In the genomic region with DNA sequence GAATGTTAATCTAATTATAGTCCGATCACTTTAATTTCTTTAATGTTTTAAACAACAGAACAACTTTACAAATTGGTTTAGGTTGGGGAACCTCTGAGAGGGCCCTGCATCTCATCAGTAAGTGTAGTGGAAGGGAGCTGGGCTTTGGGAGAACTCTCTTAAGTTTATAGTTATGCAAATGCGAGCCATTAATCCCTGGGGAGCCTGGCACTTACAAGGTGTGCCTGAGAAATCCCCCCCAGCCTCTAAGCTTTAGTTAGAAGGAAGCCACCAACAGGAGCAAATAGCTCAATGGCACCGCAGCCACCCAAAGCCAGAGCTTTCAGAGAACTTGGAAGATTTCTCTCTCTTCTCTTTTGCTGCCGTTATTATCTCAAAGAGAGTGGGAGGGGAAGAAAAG, we compare ENCODE assay signal across 18 mouse cellular contexts.
DNase-seq lines count a peak whose midpoint lies in the region; ATAC-seq lines count a peak whose summit lies in the region.
"Had no signal": no experiment of that assay in that cellular context is flagged by ENCODE, and none has a peak within 500 bp of the region (broad histone marks: within the 10 kb centered on the region; RNA-seq: fewer than 3 reads in every experiment).

No protein-coding gene starts in this region.

- H3K4me2 ChIP-seq in heart, embryonic 16.5 days (ENCODE audit: low read depth, low read length) = peak overlapping the region; percentile 34
- H3K4me2 ChIP-seq in heart, embryonic 11.5 days = no peak overlapping the region
- 0 out of 2 replicates have a peak overlapping the region, but pooled peaks have one; percentile 2 for H3K4me2 ChIP-seq in midbrain, embryonic 12.5 days (replicated peaks)
- H3K4me2 ChIP-seq in midbrain, embryonic 15.5 days = no peak overlapping the region
- H3K4me2 ChIP-seq in neural tube, embryonic 15.5 days = peak overlapping the region; percentile 23
- no peak overlapping the region for H3K4me2 ChIP-seq in kidney, embryonic 16.5 days (replicated peaks; ENCODE audit: low read depth, low read length)
- H3K4me2 ChIP-seq: hindbrain, embryonic 15.5 days; intestine, embryonic 15.5 days; limb, embryonic 15.5 days; liver, embryonic 15.5 days had no signal

- H3K4me1 ChIP-seq in heart, embryonic 16.5 days (ENCODE audit: control insufficient read depth, insufficient read depth, low read length) = peaks cover 5% of the 10 kb centered on the region; the same call in 1 of the 2 replicates
- no peaks in the 10 kb centered on the region for H3K4me1 ChIP-seq in heart, embryonic 11.5 days (ENCODE audit: control insufficient read depth, insufficient read depth, low read length)
- peaks cover 19% of the 10 kb centered on the region for H3K4me1 ChIP-seq in midbrain, embryonic 12.5 days
- peaks cover 8% of the 10 kb centered on the region for H3K4me1 ChIP-seq in midbrain, embryonic 15.5 days
- H3K4me1 ChIP-seq in neural tube, embryonic 15.5 days = peaks cover 13% of the 10 kb centered on the region
- H3K4me1 ChIP-seq in kidney, embryonic 16.5 days (ENCODE audit: insufficient read depth, low read length) = peaks cover 7% of the 10 kb centered on the region; the same call in 1 of the 2 replicates
- H3K4me1 ChIP-seq: intestine, embryonic 15.5 days; liver, embryonic 15.5 days had no signal

- no peak overlapping the region for H3K9ac ChIP-seq in heart, embryonic 16.5 days (ENCODE audit: low read length)
- no peak overlapping the region for H3K9ac ChIP-seq in heart, embryonic 11.5 days (ENCODE audit: low read depth, low read length)
- no peak overlapping the region for H3K9ac ChIP-seq in midbrain, embryonic 12.5 days (replicated peaks)
- no peak overlapping the region for H3K9ac ChIP-seq in midbrain, embryonic 15.5 days
- no peak overlapping the region for H3K9ac ChIP-seq in neural tube, embryonic 15.5 days (replicated peaks)
- no peak overlapping the region for H3K9ac ChIP-seq in kidney, embryonic 16.5 days (replicated peaks; ENCODE audit: low read length)
- H3K9ac ChIP-seq: heart, embryonic 12.5 days; hindbrain, embryonic 15.5 days; intestine, embryonic 15.5 days; limb, embryonic 15.5 days; liver, embryonic 15.5 days had no signal

- peaks cover 6% of the 10 kb centered on the region for H3K9me3 ChIP-seq in heart, embryonic 16.5 days (replicated peaks; ENCODE audit: control insufficient read depth, low read length)
- 0 out of 2 replicates have a peak, but pooled peaks cover 2% of the 10 kb centered on the region for H3K9me3 ChIP-seq in heart, embryonic 11.5 days (replicated peaks; ENCODE audit: control insufficient read depth, low read length)
- no peaks in the 10 kb centered on the region for H3K9me3 ChIP-seq in midbrain, embryonic 12.5 days
- H3K9me3 ChIP-seq in midbrain, embryonic 15.5 days = no peaks in the 10 kb centered on the region
- no peaks in the 10 kb centered on the region for H3K9me3 ChIP-seq in neural tube, embryonic 15.5 days (replicated peaks)
- H3K9me3 ChIP-seq in kidney, embryonic 16.5 days (ENCODE audit: low read length) = no peaks in the 10 kb centered on the region
- H3K9me3 ChIP-seq: hindbrain, embryonic 15.5 days; intestine, embryonic 15.5 days; limb, embryonic 15.5 days; liver, embryonic 15.5 days had no signal

- no peak overlapping the region for H3K4me3 ChIP-seq in heart, embryonic 16.5 days (ENCODE audit: low read length)
- H3K4me3 ChIP-seq in heart, embryonic 11.5 days (ENCODE audit: low read depth, low read length) = no peak overlapping the region
- no peak overlapping the region for H3K4me3 ChIP-seq in midbrain, embryonic 12.5 days
- no peak overlapping the region for H3K4me3 ChIP-seq in midbrain, embryonic 15.5 days
- no peak overlapping the region for H3K4me3 ChIP-seq in neural tube, embryonic 15.5 days (replicated peaks)
- H3K4me3 ChIP-seq in kidney, embryonic 16.5 days (ENCODE audit: low read length) = no peak overlapping the region
- H3K4me3 ChIP-seq: heart, embryonic 12.5 days; hindbrain, embryonic 15.5 days; intestine, embryonic 15.5 days; limb, embryonic 15.5 days; liver, embryonic 15.5 days had no signal

- peak; percentile 40 for DNase-seq in WW6 (ENCODE audit: low read depth, low spot score)
- DNase-seq: adrenal gland, postnatal 36 days; cerebellum, adult 8-10 months; heart, postnatal 4 days; right cerebral cortex, adult 18-20 months had no signal

- H3K27ac ChIP-seq in heart, embryonic 16.5 days (ENCODE audit: low read length) = no peak overlapping the region
- H3K27ac ChIP-seq in heart, embryonic 11.5 days (ENCODE audit: low read depth, low read length) = no peak overlapping the region
- no peak overlapping the region for H3K27ac ChIP-seq in midbrain, embryonic 12.5 days (replicated peaks)
- no peak overlapping the region for H3K27ac ChIP-seq in midbrain, embryonic 15.5 days
- H3K27ac ChIP-seq in neural tube, embryonic 15.5 days (replicated peaks) = no peak overlapping the region
- H3K27ac ChIP-seq in kidney, embryonic 16.5 days (ENCODE audit: low read length) = no peak overlapping the region
- H3K27ac ChIP-seq: hindbrain, embryonic 15.5 days; intestine, embryonic 15.5 days; limb, embryonic 15.5 days; liver, embryonic 15.5 days; stomach, postnatal 0 days had no signal

- peaks cover 6% of the 10 kb centered on the region for H3K27me3 ChIP-seq in heart, embryonic 16.5 days (ENCODE audit: control insufficient read depth, insufficient read depth, low read length)
- H3K27me3 ChIP-seq in heart, embryonic 11.5 days (ENCODE audit: control insufficient read depth, insufficient read depth, low read length) = peaks cover 19% of the 10 kb centered on the region
- peaks cover 28% of the 10 kb centered on the region for H3K27me3 ChIP-seq in midbrain, embryonic 12.5 days
- no peaks in the 10 kb centered on the region for H3K27me3 ChIP-seq in midbrain, embryonic 15.5 days (replicated peaks)
- H3K27me3 ChIP-seq in neural tube, embryonic 15.5 days (replicated peaks) = peaks cover 35% of the 10 kb centered on the region
- peaks cover 9% of the 10 kb centered on the region for H3K27me3 ChIP-seq in kidney, embryonic 16.5 days (ENCODE audit: insufficient read depth, low read length)
- H3K27me3 ChIP-seq: liver, embryonic 15.5 days; Patski had no signal

- H3K36me3 ChIP-seq in heart, embryonic 16.5 days (ENCODE audit: control insufficient read depth, insufficient read depth) = no peaks in the 10 kb centered on the region
- no peaks in the 10 kb centered on the region for H3K36me3 ChIP-seq in heart, embryonic 11.5 days (ENCODE audit: control insufficient read depth, insufficient read depth, low read length)
- no peaks in the 10 kb centered on the region for H3K36me3 ChIP-seq in midbrain, embryonic 12.5 days
- no peaks in the 10 kb centered on the region for H3K36me3 ChIP-seq in midbrain, embryonic 15.5 days (replicated peaks)
- H3K36me3 ChIP-seq in neural tube, embryonic 15.5 days = no peaks in the 10 kb centered on the region
- H3K36me3 ChIP-seq in kidney, embryonic 16.5 days (ENCODE audit: insufficient read depth, low read length) = no peaks in the 10 kb centered on the region
- H3K36me3 ChIP-seq: heart, embryonic 12.5 days; hindbrain, embryonic 15.5 days; intestine, embryonic 15.5 days; limb, embryonic 15.5 days; liver, embryonic 15.5 days had no signal

- WGBS in heart, embryonic 16.5 days = 39% methylated on average over 4 of the region's 4 CpGs
- 20% methylated on average over 4 of the region's 4 CpGs for whole genome bisulfite sequencing in heart, embryonic 11.5 days (ENCODE audit: insufficient replicate concordance)
- WGBS in midbrain, embryonic 12.5 days = 9% methylated on average over 4 of the region's 4 CpGs
- WGBS in midbrain, embryonic 15.5 days = 16% methylated on average over 4 of the region's 4 CpGs
- WGBS in neural tube, embryonic 15.5 days = 11% methylated on average over 4 of the region's 4 CpGs
- WGBS in kidney, embryonic 16.5 days = 30% methylated on average over 4 of the region's 4 CpGs

- no peak for ATAC-seq in heart, embryonic 16.5 days (replicated peaks; ENCODE audit: extremely low read depth, insufficient read depth, low FRiP score)
- no peak for ATAC-seq in heart, embryonic 11.5 days (replicated peaks; ENCODE audit: insufficient number of reproducible peaks, low FRiP score, low TSS enrichment)
- no peak for ATAC-seq in midbrain, embryonic 12.5 days (ENCODE audit: low FRiP score, low read depth)
- no peak for ATAC-seq in midbrain, embryonic 15.5 days (replicated peaks)
- no peak for ATAC-seq in neural tube, embryonic 15.5 days (ENCODE audit: low FRiP score)
- no peak for ATAC-seq in kidney, embryonic 16.5 days (ENCODE audit: low FRiP score, low TSS enrichment)
- ATAC-seq: intestine, embryonic 15.5 days; Patski had no signal

Comparison
In these comparisons a context has a peak if more than half of its experiments do, and no peak if none do; other contexts are left out.
1. H3K4me2 ChIP-seq: peak in heart, embryonic 16.5 days (single experiment), midbrain, embryonic 12.5 days (single experiment) and neural tube, embryonic 15.5 days (single experiment); none in heart, embryonic 11.5 days (single experiment), midbrain, embryonic 15.5 days (single experiment) and kidney, embryonic 16.5 days (single experiment).